Mouse (Mus musculus): ENCODE data around the gene Anxa9. TPM values are rescaled to one million over a fixed set of nuclear protein-coding genes. Genes with fewer than 3 reads are reported as not detected.

Anxa9 gene
- polyA plus RNA-seq, 1 experiment from 2014 or later = 0.56 TPM

DNA sequence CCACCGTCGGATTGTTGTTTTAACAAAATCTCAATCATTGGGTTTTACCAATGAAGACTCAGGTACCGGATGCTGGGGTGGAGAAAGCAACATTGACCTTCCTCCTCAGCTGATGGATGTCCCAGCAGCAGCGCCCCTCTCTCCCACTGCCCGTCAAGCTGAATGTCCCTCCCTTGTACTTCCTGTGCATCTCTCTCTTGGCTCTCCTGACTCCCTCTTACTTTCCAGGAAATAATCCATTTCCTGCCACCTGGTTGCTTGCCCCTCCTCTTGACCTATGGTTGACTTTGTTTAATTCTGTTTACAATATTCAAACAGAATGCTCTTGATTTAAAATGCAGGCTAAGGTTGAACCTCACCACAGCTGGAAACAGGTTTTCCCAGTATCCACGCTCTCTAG, 16.8 kb downstream of the Anxa9 start:
- ATAC-seq (replicated peaks) = no peak
- H3K4me3 ChIP-seq = no peak overlapping the region
- no peak overlapping the region for H3K4me2 ChIP-seq
- no peaks in the 10 kb centered on the region for H3K27me3 ChIP-seq (replicated peaks)
- peaks cover 19% of the 10 kb centered on the region for H3K36me3 ChIP-seq (replicated peaks)
- 85% methylated on average over 6 of the region's 6 CpGs for WGBS
- H3K9me3 ChIP-seq = no peaks in the 10 kb centered on the region
- H3K9ac ChIP-seq = no peak overlapping the region
- no peaks in the 10 kb centered on the region for H3K4me1 ChIP-seq
- no peak overlapping the region for H3K27ac ChIP-seq

DNA sequence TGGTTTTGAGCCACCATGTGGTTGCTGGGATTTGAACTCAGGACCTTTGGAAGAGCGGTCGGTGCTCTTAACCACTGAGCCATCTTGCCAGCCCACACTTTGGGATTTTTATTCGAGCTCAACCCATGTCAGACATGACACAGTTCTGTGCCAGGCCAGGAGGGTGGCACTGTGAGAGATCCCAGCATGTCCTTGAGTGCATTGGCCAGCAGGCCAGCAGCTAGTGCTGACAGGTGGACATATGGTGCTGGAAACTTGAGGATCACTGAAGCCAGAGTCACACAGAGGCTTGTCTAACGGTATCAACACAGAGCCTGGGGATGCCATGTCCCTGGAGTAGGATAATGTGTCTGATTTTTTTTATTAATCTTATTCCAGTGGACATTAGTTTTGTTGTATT, 17.6 kb downstream of the Anxa9 start:
- ATAC-seq (replicated peaks) = no peak
- Histone ChIP-seq H3K27ac (no peak overlapping the region), H3K9ac (no peak overlapping the region), H3K4me3 (no peak overlapping the region), H3K4me2 (no peak overlapping the region), H3K36me3 (replicated peaks) (peaks cover 14% of the 10 kb centered on the region; the same call in 1 of the 2 replicates), H3K9me3 (no peaks in the 10 kb centered on the region), H3K4me1 (peaks cover 6% of the 10 kb centered on the region), H3K27me3 (replicated peaks) (no peaks in the 10 kb centered on the region)
- WGBS = 93% methylated on average over 4 of the region's 4 CpGs

DNA sequence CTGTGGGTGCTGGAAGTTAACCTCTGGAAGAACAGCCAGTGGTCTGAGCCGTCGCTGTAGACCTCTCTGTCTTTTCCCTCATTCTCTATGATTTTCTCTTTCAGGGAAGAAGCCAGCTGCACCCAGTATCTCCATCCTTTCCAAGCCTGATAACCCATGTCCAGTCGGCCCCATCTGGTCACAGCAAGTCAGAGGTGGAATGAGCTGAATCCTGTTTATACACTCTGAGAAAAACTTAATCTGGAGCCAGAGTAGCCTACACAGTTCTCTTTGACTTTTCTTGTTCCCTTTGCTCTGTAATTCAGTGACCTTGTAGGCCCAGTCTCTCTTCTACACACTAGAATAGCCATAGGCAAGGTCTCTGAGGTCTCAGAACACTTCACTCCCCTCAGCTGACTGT, 19.4 kb downstream of the Anxa9 start:
- peaks cover 12% of the 10 kb centered on the region; the same call in 1 of the 2 replicates for H3K36me3 ChIP-seq (replicated peaks)
- H3K4me3 ChIP-seq = no peak overlapping the region
- 93% methylated on average over 3 of the region's 3 CpGs for WGBS
- H3K9ac ChIP-seq = no peak overlapping the region
- H3K27me3 ChIP-seq (replicated peaks) = no peaks in the 10 kb centered on the region
- peaks cover 19% of the 10 kb centered on the region for H3K4me1 ChIP-seq
- ATAC-seq (replicated peaks) = no peak
- no peak overlapping the region for H3K4me2 ChIP-seq
- H3K9me3 ChIP-seq = no peaks in the 10 kb centered on the region
- no peak overlapping the region for H3K27ac ChIP-seq

DNA sequence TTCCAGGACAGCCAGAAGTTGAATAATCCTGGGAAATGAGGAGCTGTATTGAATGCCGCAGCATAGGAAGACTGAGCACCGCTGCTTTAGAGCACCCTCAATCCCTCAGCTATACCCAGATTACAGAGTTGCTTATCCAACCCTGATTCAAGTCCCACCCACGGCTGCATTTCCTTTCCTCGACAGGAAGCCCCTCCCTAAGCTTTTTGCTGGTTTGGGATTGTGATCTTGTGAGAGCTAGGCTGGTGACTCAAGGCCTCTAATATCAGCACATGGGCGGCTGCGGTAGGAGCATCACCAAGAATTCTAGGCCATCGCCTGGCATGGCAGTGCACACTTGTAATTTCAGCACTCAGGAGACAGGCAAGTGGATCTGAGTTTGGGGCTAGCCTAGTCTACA, 20.5 kb downstream of the Anxa9 start:
- ATAC-seq (replicated peaks) = no peak
- no peaks in the 10 kb centered on the region for H3K27me3 ChIP-seq (replicated peaks)
- 90% methylated on average over 7 of the region's 7 CpGs for WGBS
- H3K4me2 ChIP-seq = no peak overlapping the region
- peaks cover 12% of the 10 kb centered on the region; the same call in 1 of the 2 replicates for H3K36me3 ChIP-seq (replicated peaks)
- H3K27ac ChIP-seq = no peak overlapping the region
- no peak overlapping the region for H3K9ac ChIP-seq
- peaks cover 24% of the 10 kb centered on the region for H3K4me1 ChIP-seq
- no peak overlapping the region for H3K4me3 ChIP-seq
- H3K9me3 ChIP-seq = no peaks in the 10 kb centered on the region

DNA sequence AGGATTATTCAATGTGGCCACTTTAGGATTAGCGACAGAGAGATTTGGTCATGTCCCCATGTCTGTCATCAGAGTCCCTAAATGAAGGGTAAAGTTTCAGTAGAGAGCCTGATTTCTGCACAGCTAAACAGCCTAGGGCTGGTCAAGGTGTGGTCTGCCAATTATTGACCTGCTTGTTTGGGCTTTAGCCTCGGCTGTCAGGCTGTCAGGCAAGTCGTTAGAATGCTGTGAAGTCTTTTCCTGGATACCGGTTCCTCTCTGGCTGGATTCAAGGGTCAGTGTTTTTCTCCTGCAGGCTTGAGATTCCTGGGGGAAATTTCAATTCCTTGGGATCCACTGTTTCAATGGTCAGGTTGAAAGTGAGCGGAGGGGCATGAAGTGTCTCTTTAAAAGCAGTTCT, 21.0 kb downstream of the Anxa9 start:
- Histone ChIP-seq H3K4me2 (no peak overlapping the region), H3K36me3 (replicated peaks) (peaks cover 9% of the 10 kb centered on the region; the same call in 1 of the 2 replicates), H3K9ac (no peak overlapping the region), H3K27me3 (replicated peaks) (no peaks in the 10 kb centered on the region), H3K4me3 (no peak overlapping the region), H3K4me1 (peaks cover 24% of the 10 kb centered on the region), H3K9me3 (no peaks in the 10 kb centered on the region), H3K27ac (no peak overlapping the region)
- WGBS = 67% methylated on average over 5 of the region's 5 CpGs
- no peak for ATAC-seq (replicated peaks)

DNA sequence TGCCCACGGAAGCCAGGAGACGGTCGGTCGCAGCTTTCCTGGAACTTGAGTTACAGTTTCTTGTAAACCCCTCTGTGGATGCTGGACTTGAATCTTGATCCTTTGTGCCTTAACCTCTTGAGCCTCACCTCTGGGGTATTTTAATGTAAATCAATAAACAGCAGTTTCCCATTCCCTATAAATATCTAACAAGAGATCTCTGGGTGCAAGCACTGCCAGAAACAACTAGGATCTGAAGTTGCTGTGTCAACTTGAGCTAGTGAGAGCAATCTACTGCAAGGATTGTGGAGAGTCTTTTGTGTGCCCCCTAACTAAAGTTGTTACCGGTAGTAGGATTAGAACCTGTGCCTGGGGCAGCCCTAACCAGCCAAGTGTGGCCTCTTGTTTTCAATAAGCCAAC, 21.6 kb downstream of the Anxa9 start:
- 93% methylated on average over 5 of the region's 5 CpGs for WGBS
- H3K9ac ChIP-seq = no peak overlapping the region
- H3K27ac ChIP-seq = no peak overlapping the region
- no peak overlapping the region for H3K4me2 ChIP-seq
- no peak overlapping the region for H3K4me3 ChIP-seq
- peaks cover 28% of the 10 kb centered on the region for H3K4me1 ChIP-seq
- H3K9me3 ChIP-seq = no peaks in the 10 kb centered on the region
- peaks cover 6% of the 10 kb centered on the region; the same call in 1 of the 2 replicates for H3K36me3 ChIP-seq (replicated peaks)
- no peak for ATAC-seq (replicated peaks)
- H3K27me3 ChIP-seq (replicated peaks) = no peaks in the 10 kb centered on the region

DNA sequence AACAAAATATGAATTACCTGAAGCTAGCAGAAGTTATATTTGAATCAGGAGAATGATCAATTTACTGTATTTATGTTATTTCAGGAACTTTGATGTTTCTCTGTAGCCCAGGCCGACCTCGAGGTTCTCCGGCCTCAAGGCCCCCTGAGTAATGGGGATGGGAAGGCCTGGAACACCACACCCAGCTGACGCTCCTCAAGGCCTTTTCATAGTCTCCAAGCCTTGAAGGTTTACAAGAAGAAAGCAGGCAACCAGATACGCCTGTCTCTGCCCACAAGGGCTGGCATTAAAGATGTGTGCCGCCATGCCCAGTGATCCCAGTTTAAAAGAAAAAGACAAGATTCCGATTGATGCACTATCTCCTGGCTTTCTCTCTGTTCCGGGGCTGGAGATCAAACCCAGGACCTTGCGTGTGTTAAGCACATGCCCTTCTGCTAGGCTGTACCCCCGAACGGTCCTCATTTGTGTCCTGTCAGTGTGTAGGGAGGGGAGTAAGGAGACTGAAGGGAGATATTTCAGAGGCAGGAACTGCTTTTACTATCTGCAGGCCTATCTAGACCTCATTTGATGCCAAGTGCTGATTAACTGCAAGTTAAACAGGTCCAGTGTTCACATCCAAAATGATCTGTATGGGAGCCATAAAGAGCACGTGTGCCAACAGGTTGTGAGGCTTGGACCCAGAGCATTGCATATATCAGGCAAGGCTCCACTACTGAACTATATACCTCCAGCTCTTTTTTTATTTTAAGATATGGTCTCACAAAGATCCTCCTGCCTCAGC, 22.3 kb downstream of the Anxa9 start:
- Histone ChIP-seq H3K4me1 (peaks cover 28% of the 10 kb centered on the region), H3K4me3 (peak overlapping the region; percentile 71; the same call in 1 of the 2 replicates), H3K27me3 (replicated peaks) (no peaks in the 10 kb centered on the region), H3K9me3 (no peaks in the 10 kb centered on the region), H3K9ac (no peak overlapping the region), H3K4me2 (peak overlapping the region; percentile 83), H3K27ac (no peak overlapping the region), H3K36me3 (replicated peaks) (peaks cover 6% of the 10 kb centered on the region; the same call in 1 of the 2 replicates)
- ATAC-seq (replicated peaks) = no peak
- WGBS = 89% methylated on average over 12 of the region's 12 CpGs

DNA sequence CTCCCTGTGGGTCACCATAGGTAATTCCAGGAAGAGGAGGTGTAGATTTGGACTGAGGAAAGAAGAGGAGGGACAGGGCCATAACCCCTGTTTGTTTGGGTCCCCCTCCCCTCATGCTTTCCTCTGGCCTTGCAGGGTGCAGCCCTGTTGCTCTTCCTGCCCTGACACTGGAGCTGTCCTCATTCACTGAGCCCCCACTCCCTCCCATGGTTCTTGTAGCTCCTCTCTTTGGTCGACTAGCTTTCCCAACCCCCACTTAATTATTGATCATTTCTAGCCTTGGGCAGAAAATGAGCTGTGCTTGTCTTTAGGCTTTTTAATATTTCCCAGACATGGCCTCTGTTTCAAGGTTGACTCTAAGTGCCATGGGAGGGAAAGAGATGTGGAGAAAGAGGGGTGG, 22.9 kb downstream of the Anxa9 start:
- H3K4me3 ChIP-seq = peak overlapping the region; percentile 71
- peak overlapping the region; percentile 69; the same call in 1 of the 2 replicates for H3K9ac ChIP-seq
- peaks cover 31% of the 10 kb centered on the region for H3K4me1 ChIP-seq
- peak overlapping the region; percentile 93; the same call in 1 of the 2 replicates for H3K27ac ChIP-seq
- H3K27me3 ChIP-seq (replicated peaks) = no peaks in the 10 kb centered on the region
- WGBS = 14% methylated on average over 1 of the region's 1 CpGs
- no peak for ATAC-seq (replicated peaks)
- H3K9me3 ChIP-seq = no peaks in the 10 kb centered on the region
- H3K36me3 ChIP-seq (replicated peaks) = peaks cover 6% of the 10 kb centered on the region; the same call in 1 of the 2 replicates
- peak overlapping the region; percentile 83 for H3K4me2 ChIP-seq

DNA sequence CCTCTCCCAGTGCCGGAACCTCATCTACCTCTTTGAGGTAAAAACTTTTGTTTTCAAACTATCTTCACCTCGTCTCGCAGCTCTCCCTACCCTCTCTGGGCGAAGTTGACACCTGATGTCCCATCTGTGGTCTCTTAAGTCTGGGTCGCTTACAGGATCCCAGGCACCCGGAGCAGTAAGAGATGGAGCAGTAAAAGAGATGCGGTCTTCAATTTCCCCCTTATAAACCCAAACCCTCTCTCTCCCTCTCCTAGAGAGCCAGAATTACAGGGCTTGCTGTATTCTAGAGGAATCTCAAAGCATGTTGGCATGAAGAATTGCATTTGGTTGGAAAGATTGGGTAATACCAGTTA, 23.4 kb downstream of the Anxa9 start:
- H3K27me3 ChIP-seq (replicated peaks) = no peaks in the 10 kb centered on the region
- H3K4me2 ChIP-seq = peak overlapping the region; percentile 83
- H3K4me1 ChIP-seq = peaks cover 31% of the 10 kb centered on the region
- peak overlapping the region; percentile 69 for H3K9ac ChIP-seq
- ATAC-seq (replicated peaks) = no peak
- H3K36me3 ChIP-seq (replicated peaks) = peaks cover 6% of the 10 kb centered on the region; the same call in 1 of the 2 replicates
- WGBS = under 1% methylated on average over 7 of the region's 7 CpGs
- H3K9me3 ChIP-seq = no peaks in the 10 kb centered on the region
- H3K27ac ChIP-seq = peak overlapping the region; percentile 93
- peak overlapping the region; percentile 71 for H3K4me3 ChIP-seq

DNA sequence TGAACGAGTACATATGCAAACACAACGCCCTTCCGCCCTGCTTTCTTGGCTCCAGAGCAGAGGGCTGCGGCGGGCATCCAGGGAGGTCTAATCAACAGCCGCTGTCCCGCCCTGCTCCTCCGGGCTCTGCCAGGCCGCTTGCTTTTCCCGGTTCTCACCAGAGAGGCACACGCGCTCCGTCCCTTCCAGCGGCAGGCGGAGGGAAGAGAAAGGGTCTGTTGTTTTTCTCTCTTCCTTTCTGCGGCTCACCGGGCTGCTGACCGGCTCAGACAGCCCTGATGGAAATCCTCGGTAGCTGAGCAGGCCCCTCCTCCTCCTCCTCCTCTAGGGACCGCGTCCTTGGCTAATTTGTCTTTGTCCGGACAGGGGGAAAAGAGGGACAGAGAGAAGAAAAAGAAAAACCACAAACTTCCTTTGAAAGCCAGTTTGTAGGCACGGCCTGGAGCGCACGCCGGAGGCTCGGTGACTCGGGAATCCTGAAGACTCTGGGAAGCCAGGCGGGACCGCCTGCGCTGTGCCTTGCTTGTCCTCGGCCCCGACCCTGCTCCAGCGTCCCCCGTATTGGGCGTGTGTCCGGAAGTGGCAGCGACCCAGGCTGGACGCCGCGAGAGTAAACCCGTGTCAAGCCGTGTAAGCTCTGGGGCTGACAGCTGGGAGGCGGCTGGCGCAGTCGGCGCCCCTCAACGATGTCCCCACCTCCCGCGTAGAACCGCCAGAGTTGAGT, 23.9 kb downstream of the Anxa9 start:
- peaks cover 31% of the 10 kb centered on the region for H3K4me1 ChIP-seq
- under 1% methylated on average over 49 of the region's 51 CpGs for WGBS
- H3K9ac ChIP-seq = peak overlapping the region; percentile 69
- H3K4me3 ChIP-seq = peak overlapping the region; percentile 71
- H3K27ac ChIP-seq = peak overlapping the region; percentile 93
- peak; percentile 58 for ATAC-seq (replicated peaks)
- H3K9me3 ChIP-seq = no peaks in the 10 kb centered on the region
- peak overlapping the region; percentile 83 for H3K4me2 ChIP-seq
- H3K27me3 ChIP-seq (replicated peaks) = no peaks in the 10 kb centered on the region
- H3K36me3 ChIP-seq (replicated peaks) = peaks cover 6% of the 10 kb centered on the region; the same call in 1 of the 2 replicates

DNA sequence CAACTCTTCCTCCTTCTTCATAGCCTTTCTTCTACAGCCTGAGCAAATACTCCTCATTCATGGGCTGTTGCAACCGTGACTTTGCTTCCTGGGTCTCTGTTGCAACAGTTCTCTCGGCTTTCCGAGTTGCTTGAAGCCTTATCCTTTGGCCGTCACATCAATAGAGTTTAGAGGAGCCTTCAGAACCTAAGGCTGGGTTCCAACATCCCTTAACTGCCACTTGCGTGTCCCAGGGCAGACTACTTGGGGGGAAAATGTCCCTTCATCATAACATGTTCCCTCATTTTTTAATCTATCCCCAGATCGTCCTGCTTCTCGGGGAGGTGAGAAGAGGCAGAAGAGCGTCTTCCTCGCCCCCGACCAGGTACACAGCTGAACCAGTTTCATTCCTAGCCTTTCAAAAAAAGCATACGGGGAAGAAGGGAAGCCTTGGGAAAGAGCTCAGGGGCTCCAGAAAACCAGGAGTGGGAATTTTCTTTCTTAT, 24.6 kb downstream of the Anxa9 start:
- H3K4me2 ChIP-seq = peak overlapping the region; percentile 83
- ATAC-seq (replicated peaks) = 0 out of 2 replicates have a peak, but pooled peaks have one; percentile 15
- peak overlapping the region; percentile 71 for H3K4me3 ChIP-seq
- H3K9ac ChIP-seq = peak overlapping the region; percentile 69
- H3K27me3 ChIP-seq (replicated peaks) = no peaks in the 10 kb centered on the region
- H3K9me3 ChIP-seq = no peaks in the 10 kb centered on the region
- H3K27ac ChIP-seq = peak overlapping the region; percentile 93
- H3K36me3 ChIP-seq (replicated peaks) = 0 out of 2 replicates have a peak, but pooled peaks cover 1% of the 10 kb centered on the region
- peaks cover 31% of the 10 kb centered on the region for H3K4me1 ChIP-seq
- under 1% methylated on average over 11 of the region's 11 CpGs for WGBS

Measured in midbrain, embryonic 15.5 days (tissue).